Mouse (Mus musculus): ENCODE measurements at regions not wholly inside any gene's neighbourhood (a gene's known extent, or its start where the extent isn't known, plus 50 kb on each side); places are given as distances from the start of the nearest gene placed in this dataset.

DNA sequence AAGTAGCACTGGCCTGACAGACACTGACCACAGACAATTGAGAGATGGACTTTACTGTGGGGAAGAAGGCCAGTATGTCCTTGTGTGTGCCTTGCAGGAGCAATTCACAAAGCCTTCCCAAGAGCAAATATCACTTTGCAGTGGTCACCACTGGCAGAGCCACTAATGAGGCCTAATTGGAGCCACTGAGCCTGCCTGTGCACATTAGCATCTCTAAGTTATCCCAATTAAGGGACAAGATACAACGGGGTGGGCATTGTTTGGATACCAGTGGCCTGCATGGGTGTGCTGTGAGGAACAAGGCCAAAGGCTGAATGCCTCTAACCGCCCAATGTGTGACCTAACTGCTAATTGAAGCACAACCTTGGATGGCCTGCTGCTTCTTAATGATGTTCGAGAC lies 433.4 kb upstream of the Ptbp2 start:
- Histone ChIP-seq H3K4me2 (no peak overlapping the region), H3K36me3 (replicated peaks) (no peaks in the 10 kb centered on the region), H3K4me3 (no peak overlapping the region), H3K27me3 (replicated peaks) (no peaks in the 10 kb centered on the region), H3K9ac (no peak overlapping the region), H3K4me1 (peaks cover 11% of the 10 kb centered on the region), H3K9me3 (no peaks in the 10 kb centered on the region), H3K27ac (no peak overlapping the region)
- 62% methylated on average over 3 of the region's 3 CpGs for WGBS
- ATAC-seq (replicated peaks), result no peak

DNA sequence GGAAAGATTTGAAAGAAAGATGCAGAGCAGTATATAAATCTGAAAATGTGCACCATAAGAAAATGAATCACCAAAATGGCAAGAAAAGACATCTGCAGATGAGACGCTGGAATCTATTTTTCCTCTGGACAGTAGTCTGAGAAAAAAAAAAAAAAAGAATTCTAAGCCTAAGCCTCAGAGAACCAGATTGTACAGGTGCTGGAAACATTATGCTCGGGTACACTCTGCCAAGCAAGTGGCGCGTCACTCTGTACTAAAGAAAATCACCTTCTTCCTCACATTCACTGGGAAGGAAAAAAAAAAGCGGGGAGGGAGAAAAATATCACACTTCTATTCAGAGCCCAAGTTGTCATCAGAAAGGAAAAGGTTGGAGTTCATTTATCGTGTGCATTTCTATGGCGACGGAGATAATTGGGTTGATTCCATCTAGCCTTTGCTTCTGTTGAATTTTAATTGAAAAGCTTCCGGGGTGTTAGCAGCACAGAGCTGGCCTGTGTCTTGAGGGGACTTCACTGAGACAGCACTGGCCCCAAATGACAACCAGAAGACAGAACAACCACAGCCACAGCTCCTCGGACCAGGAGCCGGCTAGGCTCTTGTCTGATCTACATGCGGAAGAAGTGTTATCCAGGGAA lies 430.5 kb upstream of the Ptbp2 start:
- H3K27ac ChIP-seq, result no peak overlapping the region
- H3K4me2 ChIP-seq, result peak overlapping the region; percentile 7; the same call in 1 of the 2 replicates
- H3K27me3 ChIP-seq (replicated peaks), result no peaks in the 10 kb centered on the region
- H3K4me3 ChIP-seq, result no peak overlapping the region
- ATAC-seq (replicated peaks), result 0 out of 2 replicates have a peak, but pooled peaks have one; percentile 54
- H3K9me3 ChIP-seq, result no peaks in the 10 kb centered on the region
- no peak overlapping the region for H3K9ac ChIP-seq
- WGBS, result 47% methylated on average over 12 of the region's 12 CpGs
- no peaks in the 10 kb centered on the region for H3K36me3 ChIP-seq (replicated peaks)
- H3K4me1 ChIP-seq, result peaks cover 11% of the 10 kb centered on the region

DNA sequence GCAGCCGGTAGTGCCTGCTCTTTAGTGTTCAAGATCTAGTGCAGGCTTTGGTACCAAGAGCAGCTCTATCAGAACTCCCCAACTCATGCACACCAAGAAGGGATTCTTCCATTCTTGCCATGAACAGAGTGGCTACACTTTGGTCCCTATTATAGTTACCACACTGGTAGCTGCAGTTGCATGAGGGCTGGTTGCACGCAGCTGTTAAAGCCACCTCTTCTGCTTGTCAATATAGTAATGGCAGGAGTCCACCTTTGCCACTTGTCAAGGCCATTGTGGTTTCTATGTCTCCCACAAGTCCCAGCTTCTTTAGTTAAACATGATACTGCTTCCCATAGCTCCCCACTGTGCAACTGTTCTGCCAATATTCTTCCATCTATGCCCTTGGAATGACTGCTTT lies 415.1 kb upstream of the Ptbp2 start:
- no peak overlapping the region for H3K4me2 ChIP-seq
- H3K27ac ChIP-seq, result no peak overlapping the region
- H3K9ac ChIP-seq, result no peak overlapping the region
- H3K4me3 ChIP-seq, result no peak overlapping the region
- H3K36me3 ChIP-seq (replicated peaks), result no peaks in the 10 kb centered on the region
- ATAC-seq (replicated peaks), result no peak
- 93% methylated on average over 2 of the region's 2 CpGs for WGBS
- H3K27me3 ChIP-seq (replicated peaks), result no peaks in the 10 kb centered on the region
- no peaks in the 10 kb centered on the region for H3K9me3 ChIP-seq
- no peaks in the 10 kb centered on the region for H3K4me1 ChIP-seq

DNA sequence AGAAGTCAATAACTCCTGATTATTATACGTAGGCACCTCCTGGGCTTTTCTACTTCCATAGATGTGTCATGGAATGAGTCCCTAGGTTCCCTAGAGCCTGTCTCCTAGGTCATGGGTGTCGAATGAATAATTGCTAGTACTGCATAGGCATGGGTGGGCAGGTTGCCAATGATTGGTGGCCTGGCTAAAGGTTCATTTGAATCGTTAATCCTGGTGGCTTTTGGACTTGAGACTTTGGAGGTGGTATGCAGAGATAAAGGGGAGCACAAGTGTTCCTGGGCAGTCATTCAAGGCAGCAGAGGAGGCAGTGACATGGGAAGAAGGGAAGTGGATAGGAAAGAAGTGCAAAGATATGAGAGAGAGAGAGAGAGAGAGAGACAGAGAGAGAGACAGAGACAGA lies 410.2 kb upstream of the Ptbp2 start:
- no peak for ATAC-seq (replicated peaks)
- Histone ChIP-seq H3K9ac (no peak overlapping the region), H3K36me3 (replicated peaks) (no peaks in the 10 kb centered on the region), H3K4me3 (no peak overlapping the region), H3K4me1 (peaks cover 8% of the 10 kb centered on the region), H3K27me3 (replicated peaks) (no peaks in the 10 kb centered on the region), H3K9me3 (no peaks in the 10 kb centered on the region), H3K27ac (no peak overlapping the region), H3K4me2 (no peak overlapping the region)
- 71% methylated on average over 3 of the region's 3 CpGs for WGBS

DNA sequence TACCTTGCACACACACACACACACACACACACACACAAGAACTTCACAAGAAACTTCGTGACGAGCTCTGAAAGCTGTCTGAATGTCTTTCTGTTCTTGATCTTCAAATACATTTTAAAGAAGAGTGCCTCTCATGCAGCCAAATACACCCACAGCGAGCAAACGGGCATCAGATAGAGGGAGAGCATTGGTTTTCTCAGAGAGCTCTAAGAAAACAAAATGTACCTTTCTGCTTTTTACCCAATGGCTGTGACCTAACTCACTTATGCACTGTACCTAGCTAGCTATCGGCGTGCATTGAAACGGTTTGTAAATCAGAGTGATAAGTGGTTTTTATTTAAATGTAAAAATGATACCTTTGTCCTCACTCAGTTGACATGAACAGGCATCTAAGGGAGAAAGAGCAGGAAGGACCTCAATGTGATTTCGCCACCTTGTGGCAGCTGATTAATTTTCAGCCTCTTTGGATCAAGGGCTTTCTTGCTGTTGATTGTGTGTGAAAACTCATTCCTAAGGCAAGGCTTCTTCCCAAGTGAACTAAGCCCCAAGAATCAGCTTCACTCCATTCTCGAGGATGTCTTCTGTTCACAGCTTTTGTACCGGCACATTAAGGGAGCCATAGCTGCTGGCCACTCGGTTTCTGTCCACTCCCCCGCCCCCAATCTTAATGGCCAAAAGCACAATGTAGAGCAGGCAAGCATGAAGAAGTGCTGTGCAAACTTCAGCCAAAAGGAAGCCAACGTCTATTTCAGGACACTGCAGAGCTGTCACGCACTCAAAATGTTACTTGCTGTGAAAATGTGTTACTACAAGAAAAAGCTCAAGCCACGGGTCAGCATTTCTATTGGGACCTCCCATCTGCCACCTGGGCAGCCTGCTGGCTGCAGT lies 408.4 kb upstream of the Ptbp2 start:
- Histone ChIP-seq H3K36me3 (replicated peaks) (no peaks in the 10 kb centered on the region), H3K4me1 (peaks cover 8% of the 10 kb centered on the region), H3K9ac (no peak overlapping the region), H3K4me3 (no peak overlapping the region), H3K27ac (no peak overlapping the region), H3K9me3 (no peaks in the 10 kb centered on the region), H3K4me2 (peak overlapping the region; percentile 18), H3K27me3 (replicated peaks) (no peaks in the 10 kb centered on the region)
- peak; percentile 85 for ATAC-seq (replicated peaks)
- WGBS, result 26% methylated on average over 15 of the region's 15 CpGs

DNA sequence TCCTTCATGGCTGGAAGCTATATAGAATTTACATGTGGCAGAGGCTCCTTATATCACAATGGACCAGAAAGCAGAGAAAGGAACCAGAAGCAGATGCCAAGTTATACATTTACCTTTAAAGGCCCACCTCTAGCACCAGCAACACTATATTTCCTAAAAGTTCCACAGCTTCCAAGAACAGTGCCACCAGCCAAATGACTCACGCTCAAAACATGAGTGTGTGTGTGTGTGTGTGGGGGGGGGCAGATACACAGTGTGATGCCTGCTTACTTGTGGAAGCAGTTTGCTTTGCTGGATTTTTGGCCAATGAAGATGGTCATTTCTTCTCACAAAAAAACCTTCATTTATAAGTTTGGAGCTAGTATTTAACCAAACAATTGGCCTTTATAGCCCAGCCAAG lies 405.3 kb upstream of the Ptbp2 start:
- Histone ChIP-seq H3K4me3 (no peak overlapping the region), H3K27me3 (replicated peaks) (no peaks in the 10 kb centered on the region), H3K9ac (no peak overlapping the region), H3K27ac (no peak overlapping the region), H3K9me3 (no peaks in the 10 kb centered on the region), H3K4me2 (no peak overlapping the region), H3K36me3 (replicated peaks) (no peaks in the 10 kb centered on the region), H3K4me1 (peaks cover 8% of the 10 kb centered on the region)
- WGBS, result 90% methylated on average over 1 of the region's 1 CpGs
- ATAC-seq (replicated peaks), result no peak

DNA sequence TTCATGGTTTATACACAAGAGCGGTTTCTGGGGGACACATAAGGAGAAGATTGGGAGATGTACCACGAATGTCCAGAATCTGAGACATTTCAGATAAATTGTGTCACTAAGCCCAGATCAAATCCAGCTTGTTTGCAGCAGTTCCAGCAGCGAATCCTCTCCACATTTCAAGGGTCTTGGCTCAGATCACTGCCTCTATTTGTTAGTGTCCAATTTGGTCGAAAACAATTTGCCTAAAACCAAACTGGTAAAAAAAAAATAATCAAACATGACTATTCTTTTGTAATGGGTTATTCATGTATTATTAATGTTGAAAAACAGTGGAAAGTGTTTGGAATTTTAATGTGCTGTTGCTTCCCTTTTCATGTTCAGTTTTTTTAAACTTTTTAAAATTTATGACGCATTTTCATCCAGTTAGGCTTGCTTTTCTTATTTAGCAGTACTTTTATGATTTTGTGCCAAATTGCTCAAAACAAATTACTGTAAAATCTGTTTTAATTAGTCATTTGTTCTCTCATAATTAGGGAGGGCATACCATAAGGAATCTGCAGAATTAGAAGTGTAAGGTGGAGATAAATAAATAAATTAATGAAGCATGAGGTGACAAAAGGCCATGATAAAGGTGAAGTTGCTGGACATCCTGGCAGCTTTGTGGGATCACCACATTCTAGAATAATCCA lies 396.8 kb upstream of the Ptbp2 start:
- H3K4me1 ChIP-seq, result no peaks in the 10 kb centered on the region
- H3K36me3 ChIP-seq (replicated peaks), result no peaks in the 10 kb centered on the region
- no peaks in the 10 kb centered on the region for H3K27me3 ChIP-seq (replicated peaks)
- 61% methylated on average over 5 of the region's 5 CpGs for WGBS
- no peak for ATAC-seq (replicated peaks)
- no peak overlapping the region for H3K9ac ChIP-seq
- no peak overlapping the region for H3K27ac ChIP-seq
- no peak overlapping the region for H3K4me2 ChIP-seq
- no peak overlapping the region for H3K4me3 ChIP-seq
- no peaks in the 10 kb centered on the region for H3K9me3 ChIP-seq

DNA sequence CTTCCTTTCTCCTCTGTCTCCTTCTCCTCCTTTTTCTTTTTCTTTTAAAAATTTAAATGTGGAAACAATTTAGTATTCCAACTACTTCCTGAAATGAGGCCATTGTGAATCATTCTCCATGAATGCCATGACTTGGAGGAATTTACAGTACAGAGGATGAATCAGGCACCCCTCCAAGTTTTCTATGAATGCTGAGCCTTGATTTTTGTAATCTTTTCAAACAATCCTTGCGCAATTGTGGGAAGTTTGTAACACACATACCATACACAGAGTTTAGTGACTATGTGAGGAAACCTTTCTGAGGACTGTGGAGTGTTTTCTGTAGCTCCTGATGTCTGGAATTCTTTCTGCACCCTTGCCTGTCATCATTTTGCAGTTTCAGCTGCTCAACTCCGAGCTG lies 391.4 kb upstream of the Ptbp2 start:
- no peak overlapping the region for H3K9ac ChIP-seq
- H3K4me1 ChIP-seq, result no peaks in the 10 kb centered on the region
- H3K27ac ChIP-seq, result no peak overlapping the region
- ATAC-seq (replicated peaks), result no peak
- no peaks in the 10 kb centered on the region for H3K9me3 ChIP-seq
- H3K4me3 ChIP-seq, result no peak overlapping the region
- H3K27me3 ChIP-seq (replicated peaks), result no peaks in the 10 kb centered on the region
- H3K4me2 ChIP-seq, result no peak overlapping the region
- H3K36me3 ChIP-seq (replicated peaks), result no peaks in the 10 kb centered on the region
- WGBS, result 71% methylated on average over 2 of the region's 2 CpGs

All from midbrain, embryonic 15.5 days (tissue).